Mouse (Mus musculus) liver, embryonic 12.5 days (tissue): ENCODE measurements around the gene Mad1l1. TPM values are rescaled to one million over a fixed set of nuclear protein-coding genes. Genes with fewer than 3 reads are reported as not detected.

Experiments
- ATAC-seq: fragments of 200-750 bp; cut with Nextera tagmentation; 2 replicates; pipeline ENCODE4 v1.8.0; 2017; ENCODE audit warnings: moderate number of reproducible peaks, mild to moderate bottlenecking, moderate library complexity
- H3K27ac ChIP-seq: fragments of 300-500 bp; sonication (generic); 2 replicates; pipeline ENCODE4 v1.5.1; 2016; ENCODE audit warnings: mild to moderate bottlenecking
- H3K27me3 ChIP-seq: fragments of 300-500 bp; sonication (generic); replicated peaks from 2 replicates; pipeline ENCODE4 v1.6.1; 2016; ENCODE audit warnings: mild to moderate bottlenecking, moderate library complexity
- H3K36me3 ChIP-seq: fragments of 300-500 bp; sonication (generic); 2 replicates; pipeline ENCODE4 v1.6.1; 2016; ENCODE audit warnings: mild to moderate bottlenecking, moderate library complexity
- H3K4me1 ChIP-seq: fragments of 300-500 bp; sonication (generic); 2 replicates; pipeline ENCODE4 v1.6.1; 2016
- H3K4me2 ChIP-seq: fragments of 300-500 bp; sonication (generic); 2 replicates; pipeline ENCODE4 v1.6.1; 2016; ENCODE audit warnings: mild to moderate bottlenecking, moderate library complexity
- H3K4me3 ChIP-seq: fragments of 300-500 bp; sonication (generic); 2 replicates; pipeline ENCODE4 v1.5.1; 2016; ENCODE audit warnings: mild to moderate bottlenecking, moderate library complexity
- H3K9ac ChIP-seq: fragments of 300-500 bp; sonication (generic); 2 replicates; pipeline ENCODE4 v1.6.1; 2016; ENCODE audit warnings: mild to moderate bottlenecking, moderate library complexity
- H3K9me3 ChIP-seq: fragments of 300-500 bp; sonication (generic); replicated peaks from 2 replicates; pipeline ENCODE4 v1.6.1; 2016; ENCODE audit warnings: mild to moderate bottlenecking, moderate library complexity
- WGBS: fragments of 180-500 bp; shearing (Covaris S2); methylation state at CpG from one replicate; pipeline ENCODE4 v1.1.7; 2016; ENCODE audit not compliant: insufficient replicate concordance; 5-methylcytosine and 5-hydroxymethylcytosine counted together
- polyA plus RNA-seq: library from polyadenylated mRNA; unstranded; fragments of >200 nt; fragmentation: Nextera tagmentation; extraction: Ambion mirVana; gene quantifications from 2 replicates; pipeline ENCODE4 v1.2.1, GENCODE M21; 2016

Mad1l1 gene
- polyA plus RNA-seq, 1 experiment from 2014 or later, result 33.6 TPM

DNA sequence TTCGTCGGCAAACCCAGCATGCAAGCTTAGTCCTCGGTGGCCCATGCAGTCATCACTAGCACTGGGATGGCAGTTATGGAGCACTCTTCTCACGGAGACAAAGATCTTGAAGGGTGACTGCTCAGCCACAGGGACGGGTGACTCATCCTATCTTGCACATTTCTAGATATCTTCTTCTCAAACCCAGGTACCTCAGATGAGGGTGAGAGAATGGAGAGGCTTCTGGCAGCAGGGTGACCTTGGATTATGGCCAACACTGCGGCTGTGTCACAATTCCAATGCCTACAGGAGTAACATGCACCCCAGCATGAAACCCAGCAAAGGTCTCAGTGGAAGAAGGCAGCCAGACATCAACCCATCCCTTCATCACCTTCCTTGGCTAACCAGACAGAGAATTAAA is 154.3 kb downstream of the Mad1l1 start:
- 74% methylated on average over 6 of the region's 6 CpGs for WGBS
- H3K4me2 ChIP-seq, result no peak overlapping the region
- H3K9me3 ChIP-seq, result no peaks in the 10 kb centered on the region
- H3K27me3 ChIP-seq, result no peaks in the 10 kb centered on the region
- no peaks in the 10 kb centered on the region for H3K36me3 ChIP-seq
- no peaks in the 10 kb centered on the region; the same call in 1 of the 2 replicates for H3K4me1 ChIP-seq
- no peak overlapping the region for H3K27ac ChIP-seq
- H3K9ac ChIP-seq, result no peak overlapping the region
- no peak overlapping the region for H3K4me3 ChIP-seq
- ATAC-seq, result no peak

DNA sequence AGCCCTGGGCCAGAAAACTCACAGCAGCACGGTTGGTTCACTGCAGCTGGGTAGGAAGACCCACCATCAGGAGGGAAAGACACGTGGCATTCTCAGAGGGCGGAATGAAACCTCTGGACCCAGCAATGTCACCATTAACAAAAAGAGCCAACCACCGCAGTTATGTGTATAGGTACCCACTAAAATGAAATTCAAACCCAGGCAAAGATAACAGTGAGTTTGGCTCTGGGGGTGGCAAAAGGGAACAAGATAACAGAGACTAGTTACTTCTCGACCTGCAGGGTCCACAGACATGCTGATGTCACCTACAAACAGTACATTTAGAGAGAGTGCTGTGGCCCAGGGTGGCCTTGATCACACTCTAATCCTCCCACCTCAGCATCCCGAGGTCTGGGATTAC is 157.4 kb downstream of the Mad1l1 start:
- no peak overlapping the region for H3K27ac ChIP-seq
- H3K4me1 ChIP-seq, result peaks cover 2% of the 10 kb centered on the region
- H3K4me2 ChIP-seq, result no peak overlapping the region
- H3K36me3 ChIP-seq, result no peaks in the 10 kb centered on the region
- H3K9me3 ChIP-seq, result no peaks in the 10 kb centered on the region
- no peaks in the 10 kb centered on the region for H3K27me3 ChIP-seq
- ATAC-seq, result no peak
- no peak overlapping the region for H3K4me3 ChIP-seq
- 73% methylated on average over 6 of the region's 6 CpGs for WGBS
- no peak overlapping the region for H3K9ac ChIP-seq

DNA sequence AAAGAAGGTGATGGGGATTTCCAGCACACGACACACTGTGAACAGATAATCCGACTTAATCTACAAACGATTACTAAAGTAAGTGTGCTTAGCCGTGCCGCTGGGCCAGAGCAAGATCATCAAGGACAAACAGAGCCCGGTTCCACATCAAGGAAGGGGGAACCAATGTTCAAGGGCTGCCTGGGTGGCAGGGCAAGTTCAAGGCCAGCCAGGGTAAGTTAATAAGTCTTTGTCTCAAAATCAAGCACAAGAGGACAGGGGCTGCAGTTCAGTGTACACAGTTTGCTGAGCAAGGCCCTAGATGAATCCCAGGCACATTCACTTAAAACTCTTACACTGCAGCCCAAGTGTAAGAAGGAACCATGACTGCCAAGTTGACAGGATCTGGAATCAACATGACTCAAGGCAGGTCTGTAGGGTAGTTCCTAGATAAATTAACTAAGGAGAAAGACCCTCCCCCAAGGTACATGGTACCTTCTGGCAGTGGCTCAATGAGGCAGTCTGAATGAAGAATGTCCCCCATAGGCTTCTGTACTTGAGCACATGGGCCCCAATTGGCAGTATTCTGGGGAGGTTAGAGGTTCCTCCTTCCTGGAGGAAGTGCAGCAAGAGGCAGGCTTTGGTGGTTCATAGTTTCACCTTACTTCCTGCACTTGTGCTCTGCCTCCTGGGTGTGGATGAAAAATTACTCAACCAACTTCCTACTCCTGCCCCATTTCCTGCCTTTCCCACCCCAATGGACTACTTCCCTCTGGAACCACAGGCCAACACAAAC is 159.1 kb downstream of the Mad1l1 start:
- Histone ChIP-seq H3K36me3 (no peaks in the 10 kb centered on the region), H3K9me3 (no peaks in the 10 kb centered on the region), H3K4me1 (peaks cover 14% of the 10 kb centered on the region), H3K9ac (no peak overlapping the region), H3K27me3 (no peaks in the 10 kb centered on the region), H3K4me2 (no peak overlapping the region), H3K4me3 (no peak overlapping the region), H3K27ac (no peak overlapping the region)
- no peak for ATAC-seq
- 81% methylated on average over 6 of the region's 6 CpGs for WGBS

DNA sequence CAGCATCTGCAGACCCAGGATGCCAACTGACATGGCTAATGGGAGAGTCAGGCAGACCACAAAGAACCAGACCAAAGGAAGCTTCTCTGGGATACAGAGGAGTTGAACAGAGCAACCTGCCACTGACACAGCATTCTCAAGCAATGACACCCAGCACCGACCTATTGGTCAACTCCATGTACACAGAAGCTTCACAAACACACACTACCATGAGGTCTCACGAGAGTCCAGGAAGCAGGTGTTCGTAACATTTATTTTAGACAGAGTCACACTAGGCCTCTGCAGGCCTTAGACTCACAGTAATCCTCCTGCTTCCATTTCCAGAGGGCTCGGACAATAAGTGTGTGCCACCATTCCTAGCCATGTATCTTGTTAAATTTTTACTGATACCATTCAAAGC is 162.3 kb downstream of the Mad1l1 start:
- H3K4me2 ChIP-seq, result no peak overlapping the region
- H3K4me1 ChIP-seq, result peaks cover 14% of the 10 kb centered on the region
- no peaks in the 10 kb centered on the region for H3K9me3 ChIP-seq
- 82% methylated on average over 4 of the region's 4 CpGs for WGBS
- H3K36me3 ChIP-seq, result no peaks in the 10 kb centered on the region
- no peak overlapping the region for H3K9ac ChIP-seq
- H3K27ac ChIP-seq, result no peak overlapping the region
- H3K27me3 ChIP-seq, result no peaks in the 10 kb centered on the region
- ATAC-seq, result no peak
- H3K4me3 ChIP-seq, result no peak overlapping the region

DNA sequence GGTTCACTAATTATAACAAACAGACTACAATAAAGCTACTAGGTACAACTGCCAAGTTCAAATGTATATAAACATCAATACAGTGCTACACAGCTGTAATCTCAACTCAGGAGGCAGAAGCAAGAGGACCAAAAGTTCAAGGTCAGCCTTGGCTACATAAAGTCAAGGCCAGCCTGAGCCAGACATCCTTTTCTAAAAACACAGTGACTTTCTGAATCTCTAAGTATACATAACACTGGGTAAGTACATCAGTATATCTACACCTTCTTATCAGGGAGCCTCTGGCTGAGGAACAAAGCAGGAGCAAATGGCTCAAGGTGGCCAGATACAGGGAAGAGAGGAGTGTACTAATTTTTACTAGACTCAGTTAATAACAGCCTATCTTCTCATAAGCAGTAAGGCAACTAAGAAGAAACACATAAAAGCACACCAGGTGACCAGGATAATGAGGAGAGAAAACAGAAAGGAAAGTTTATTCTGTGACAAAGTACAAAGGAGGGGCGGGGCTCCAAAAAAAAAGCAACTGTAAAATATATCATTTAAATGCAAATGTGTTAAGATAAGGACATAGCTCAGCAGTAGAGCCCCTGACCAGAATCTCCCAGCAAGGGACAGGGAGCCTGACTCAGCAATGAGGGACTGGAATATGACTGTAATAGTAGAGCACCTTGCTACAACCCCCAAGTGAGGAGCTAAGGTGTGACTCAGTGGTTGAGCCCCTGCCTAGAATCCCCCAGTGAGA is 163.3 kb downstream of the Mad1l1 start:
- H3K9ac ChIP-seq, result no peak overlapping the region
- H3K36me3 ChIP-seq, result no peaks in the 10 kb centered on the region
- H3K27me3 ChIP-seq, result no peaks in the 10 kb centered on the region
- no peak overlapping the region for H3K4me3 ChIP-seq
- WGBS, result 43% methylated on average over 1 of the region's 1 CpGs
- no peaks in the 10 kb centered on the region for H3K9me3 ChIP-seq
- peak; percentile 65; the same call in 1 of the 2 replicates for ATAC-seq
- no peak overlapping the region for H3K4me2 ChIP-seq
- no peak overlapping the region for H3K27ac ChIP-seq
- peaks cover 14% of the 10 kb centered on the region for H3K4me1 ChIP-seq

DNA sequence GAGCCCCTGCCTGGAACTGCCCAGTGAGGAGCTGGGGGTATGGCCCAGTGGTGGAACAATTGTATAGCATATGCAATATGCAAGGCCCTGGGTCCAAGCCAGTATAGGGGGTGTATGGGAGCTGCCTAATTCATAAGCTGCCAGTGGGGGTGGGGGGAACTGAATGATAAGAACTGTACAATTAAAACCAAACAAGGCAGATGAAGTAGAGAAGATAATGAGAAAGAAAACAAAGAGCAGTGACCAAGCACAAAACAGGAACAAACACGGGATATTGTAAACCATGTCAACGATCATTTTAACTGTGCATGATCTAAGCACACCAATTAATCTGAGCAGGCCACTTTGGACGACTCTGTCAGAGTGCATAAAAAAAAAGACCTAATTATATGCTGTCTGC is 167.2 kb downstream of the Mad1l1 start:
- H3K27ac ChIP-seq, result no peak overlapping the region
- no peak for ATAC-seq
- H3K9me3 ChIP-seq, result no peaks in the 10 kb centered on the region

DNA sequence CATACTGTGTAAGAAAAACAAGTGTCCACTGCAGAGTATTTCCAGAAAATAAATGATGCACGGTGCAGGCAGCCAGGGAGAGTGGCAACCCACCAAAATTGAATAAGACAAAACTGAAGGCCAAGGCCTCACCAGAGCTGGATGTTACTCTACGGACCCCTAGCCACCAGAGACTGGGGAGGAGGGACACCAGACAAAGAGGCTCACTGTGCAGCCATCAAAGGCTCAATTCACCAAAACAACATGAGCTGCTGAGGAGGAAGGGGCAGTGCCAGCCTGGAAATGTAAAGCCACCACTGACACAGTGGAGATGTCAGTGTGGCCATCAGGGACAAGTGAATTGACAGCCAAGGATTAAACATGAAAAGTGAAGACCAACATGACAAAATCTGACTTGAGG is 169.5 kb downstream of the Mad1l1 start:
- no peaks in the 10 kb centered on the region for H3K9me3 ChIP-seq
- WGBS, result 75% methylated on average over 2 of the region's 2 CpGs
- H3K9ac ChIP-seq, result no peak overlapping the region
- no peak for ATAC-seq
- H3K36me3 ChIP-seq, result no peaks in the 10 kb centered on the region
- no peak overlapping the region for H3K4me2 ChIP-seq
- no peak overlapping the region for H3K27ac ChIP-seq
- no peak overlapping the region for H3K4me3 ChIP-seq
- no peaks in the 10 kb centered on the region for H3K27me3 ChIP-seq
- peaks cover 9% of the 10 kb centered on the region; the same call in 1 of the 2 replicates for H3K4me1 ChIP-seq

More for the DNA sequence above, 167.2 kb downstream of the Mad1l1 start:
- Histone ChIP-seq H3K36me3 (no peaks in the 10 kb centered on the region), H3K4me1 (peaks cover 20% of the 10 kb centered on the region), H3K9ac (no peak overlapping the region), H3K4me2 (no peak overlapping the region), H3K27me3 (no peaks in the 10 kb centered on the region), H3K4me3 (no peak overlapping the region)
- WGBS, result 66% methylated on average over 3 of the region's 3 CpGs

DNA sequence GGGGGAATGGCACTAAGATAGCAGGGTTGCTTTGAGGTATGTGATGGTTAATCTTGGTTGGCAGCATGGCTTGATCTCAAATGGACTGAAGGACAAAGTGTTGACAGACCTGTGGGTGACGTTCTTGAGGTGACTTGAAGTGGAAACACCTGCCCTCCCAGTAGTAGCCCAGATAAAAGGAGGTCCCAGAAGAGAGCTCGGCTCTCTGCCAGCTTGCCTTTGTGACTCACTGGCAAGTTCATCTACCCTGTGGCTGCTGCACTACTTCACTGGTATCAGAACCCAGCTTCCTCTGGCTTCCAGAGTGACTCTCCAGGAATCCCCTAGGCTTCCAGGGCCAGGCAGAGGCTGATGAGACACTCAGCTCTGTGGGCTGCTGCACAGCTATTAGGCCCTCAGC is 170.2 kb downstream of the Mad1l1 start:
- no peak overlapping the region for H3K27ac ChIP-seq
- H3K4me2 ChIP-seq, result no peak overlapping the region
- H3K36me3 ChIP-seq, result no peaks in the 10 kb centered on the region
- H3K4me1 ChIP-seq, result peaks cover 9% of the 10 kb centered on the region; the same call in 1 of the 2 replicates
- H3K4me3 ChIP-seq, result no peak overlapping the region
- ATAC-seq, result no peak
- WGBS, result 51% methylated on average over 2 of the region's 2 CpGs
- H3K9me3 ChIP-seq, result no peaks in the 10 kb centered on the region
- H3K27me3 ChIP-seq, result no peaks in the 10 kb centered on the region
- H3K9ac ChIP-seq, result no peak overlapping the region

DNA sequence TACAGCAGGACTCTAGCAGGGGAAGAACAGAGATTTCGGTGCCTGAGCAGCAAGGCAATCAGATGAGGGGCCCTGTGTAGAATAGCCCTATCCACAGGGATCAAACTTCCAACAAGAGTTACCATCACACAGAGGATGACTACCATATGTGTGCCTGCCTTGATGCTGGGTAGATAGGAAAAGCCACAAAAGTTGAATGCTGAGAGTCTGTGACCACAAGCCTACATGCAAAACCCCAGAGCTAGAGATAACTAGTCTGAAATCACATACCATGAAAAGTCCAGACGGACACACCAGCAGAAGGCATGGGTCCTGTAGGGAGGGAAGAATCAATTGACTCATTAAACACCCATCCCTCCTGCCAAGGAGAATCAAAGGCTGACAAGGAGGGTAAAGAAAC is 170.7 kb downstream of the Mad1l1 start:
- H3K4me1 ChIP-seq, result peaks cover 9% of the 10 kb centered on the region; the same call in 1 of the 2 replicates
- no peak overlapping the region for H3K27ac ChIP-seq
- 60% methylated on average over 2 of the region's 2 CpGs for WGBS
- H3K9me3 ChIP-seq, result no peaks in the 10 kb centered on the region
- H3K27me3 ChIP-seq, result no peaks in the 10 kb centered on the region
- no peaks in the 10 kb centered on the region for H3K36me3 ChIP-seq
- H3K9ac ChIP-seq, result no peak overlapping the region
- no peak overlapping the region for H3K4me3 ChIP-seq
- no peak overlapping the region for H3K4me2 ChIP-seq
- no peak for ATAC-seq

DNA sequence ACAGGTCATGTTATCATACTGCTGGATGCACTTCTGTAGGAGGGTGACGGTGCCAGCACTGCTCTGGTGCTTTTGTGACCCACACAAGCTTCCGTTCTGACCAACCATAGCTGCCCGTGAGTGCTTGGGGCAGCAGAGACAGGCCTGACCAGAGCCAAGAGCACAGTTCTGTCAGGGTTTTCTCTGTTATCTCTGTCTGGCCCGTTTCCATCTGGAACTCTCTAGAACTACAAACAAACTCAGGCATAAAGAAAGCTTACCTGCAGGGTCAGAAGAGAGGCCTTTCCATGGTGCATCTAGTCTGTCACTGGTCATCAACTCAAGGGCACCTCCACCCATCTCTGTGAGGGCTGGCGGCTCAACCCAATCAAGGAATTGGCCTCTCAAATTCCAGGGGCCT is 171.2 kb downstream of the Mad1l1 start:
- H3K9me3 ChIP-seq, result no peaks in the 10 kb centered on the region
- no peak overlapping the region for H3K4me2 ChIP-seq
- no peaks in the 10 kb centered on the region for H3K36me3 ChIP-seq
- 72% methylated on average over 5 of the region's 5 CpGs for WGBS
- no peak for ATAC-seq
- no peaks in the 10 kb centered on the region for H3K27me3 ChIP-seq
- H3K27ac ChIP-seq, result no peak overlapping the region
- H3K4me3 ChIP-seq, result no peak overlapping the region
- no peak overlapping the region for H3K9ac ChIP-seq
- peaks cover 9% of the 10 kb centered on the region; the same call in 1 of the 2 replicates for H3K4me1 ChIP-seq

DNA sequence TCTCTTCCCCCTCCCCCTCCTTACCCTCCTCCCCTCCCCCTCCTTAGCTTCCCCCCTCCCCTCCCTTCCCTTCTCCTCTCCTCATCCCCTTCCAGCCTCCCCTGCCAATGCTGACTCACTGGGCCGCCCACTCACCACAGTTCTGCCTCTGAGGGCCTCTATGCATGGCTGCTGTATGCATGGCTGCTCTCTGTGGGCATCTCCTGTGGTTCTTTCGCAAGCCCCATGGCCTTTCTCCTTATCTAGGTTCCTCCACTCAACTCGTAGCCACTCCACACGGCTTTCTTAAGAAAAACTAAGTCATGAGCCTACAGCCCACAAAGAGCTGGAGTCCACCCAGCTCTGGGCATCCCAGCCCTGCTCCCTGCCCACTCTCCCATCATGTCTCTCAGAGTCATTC is 172.1 kb downstream of the Mad1l1 start:
- Histone ChIP-seq H3K9ac (no peak overlapping the region), H3K27me3 (no peaks in the 10 kb centered on the region), H3K36me3 (no peaks in the 10 kb centered on the region), H3K9me3 (no peaks in the 10 kb centered on the region), H3K4me2 (no peak overlapping the region), H3K4me1 (peaks cover 9% of the 10 kb centered on the region; the same call in 1 of the 2 replicates), H3K27ac (no peak overlapping the region), H3K4me3 (no peak overlapping the region)
- no peak for ATAC-seq
- 33% methylated on average over 4 of the region's 4 CpGs for WGBS

DNA sequence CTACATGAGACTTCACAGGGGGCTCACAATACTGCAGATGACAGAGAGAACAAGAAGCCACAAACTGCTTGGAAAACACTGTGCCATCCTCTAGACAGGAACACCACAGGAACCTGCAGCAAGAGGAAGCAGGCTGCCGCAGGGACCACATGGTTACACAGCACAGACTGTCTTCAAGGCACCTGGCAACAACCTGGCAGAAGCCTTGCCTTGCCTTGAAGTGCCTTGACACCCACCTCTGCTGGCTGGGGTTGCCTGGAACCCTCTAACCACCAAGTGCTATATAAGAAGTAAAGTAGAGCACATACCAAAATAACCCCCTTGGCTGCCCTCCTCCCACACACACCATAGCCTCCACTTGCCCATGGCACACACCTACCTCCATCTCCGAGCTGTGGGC is 177.8 kb downstream of the Mad1l1 start:
- no peak for ATAC-seq
- Histone ChIP-seq H3K4me2 (no peak overlapping the region), H3K4me1 (0 out of 2 replicates have a peak, but pooled peaks cover 3% of the 10 kb centered on the region), H3K27ac (no peak overlapping the region), H3K4me3 (no peak overlapping the region), H3K9me3 (no peaks in the 10 kb centered on the region), H3K36me3 (peaks cover 12% of the 10 kb centered on the region), H3K27me3 (no peaks in the 10 kb centered on the region), H3K9ac (no peak overlapping the region)
- 52% methylated on average over 2 of the region's 2 CpGs for WGBS
